Mouse (Mus musculus) heart, postnatal 4 days (tissue): ENCODE data around the gene Wnt10a. TPM values are rescaled to one million over a fixed set of nuclear protein-coding genes. Genes with fewer than 3 reads are reported as not detected.

ENCODE experiments used
- DNase-seq: peaks from one replicate; pipeline ENCODE4 v3.0.0; 2021
- total RNA-seq, 2 experiments: library from RNA; stranded (reverse); gene quantifications; 2 replicates each; pipeline ENCODE4 v1.2.3; 2021

Gene Wnt10a
- not detected for total RNA-seq

DNA sequence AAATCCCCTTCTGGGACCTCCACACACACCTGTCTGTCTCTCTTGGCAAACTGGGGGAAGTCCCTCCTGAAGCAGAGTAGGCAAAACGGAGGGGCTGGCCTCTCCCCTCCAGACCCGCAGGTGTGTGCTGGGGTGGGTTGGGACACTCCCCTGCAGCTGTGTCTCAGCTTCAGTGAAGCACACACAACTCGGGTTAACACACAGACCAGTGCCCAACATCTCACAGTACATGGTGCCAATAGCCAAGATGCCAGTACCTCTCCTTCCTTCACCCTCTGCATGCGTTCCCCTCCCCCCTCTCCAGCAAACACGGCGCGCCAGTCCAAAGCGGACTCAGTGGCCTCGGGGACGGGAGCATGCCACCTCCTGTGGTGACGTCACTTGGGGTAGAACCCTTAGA lies at the start of gene Wnt10a:
Gene Wnt10a, plus strand, starts transcription at position 268 of the 400 bp plus-strand sequence.
- DNase-seq, result no peak

DNA sequence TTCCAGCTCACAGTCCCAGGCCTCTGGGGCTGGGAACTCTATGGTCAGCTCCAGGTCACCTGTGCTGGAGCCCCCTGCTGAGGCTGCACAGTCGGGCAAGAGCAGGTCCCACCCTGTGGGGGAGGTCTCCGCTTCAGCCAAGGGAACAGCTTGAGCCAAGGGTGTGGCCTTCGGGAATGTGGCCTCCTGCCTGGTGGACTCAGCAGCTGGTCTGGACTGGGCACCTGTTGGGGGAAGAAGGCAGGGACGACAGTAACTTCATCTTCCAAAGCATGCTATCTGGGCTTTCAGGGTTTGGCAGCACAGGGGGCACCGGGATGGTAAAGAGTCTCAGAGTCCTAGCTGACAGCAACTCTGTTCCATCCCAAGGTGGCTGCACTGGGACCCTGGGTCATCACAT lies 44.0 kb upstream of the Wnt10a start:
- no peak for DNase-seq

DNA sequence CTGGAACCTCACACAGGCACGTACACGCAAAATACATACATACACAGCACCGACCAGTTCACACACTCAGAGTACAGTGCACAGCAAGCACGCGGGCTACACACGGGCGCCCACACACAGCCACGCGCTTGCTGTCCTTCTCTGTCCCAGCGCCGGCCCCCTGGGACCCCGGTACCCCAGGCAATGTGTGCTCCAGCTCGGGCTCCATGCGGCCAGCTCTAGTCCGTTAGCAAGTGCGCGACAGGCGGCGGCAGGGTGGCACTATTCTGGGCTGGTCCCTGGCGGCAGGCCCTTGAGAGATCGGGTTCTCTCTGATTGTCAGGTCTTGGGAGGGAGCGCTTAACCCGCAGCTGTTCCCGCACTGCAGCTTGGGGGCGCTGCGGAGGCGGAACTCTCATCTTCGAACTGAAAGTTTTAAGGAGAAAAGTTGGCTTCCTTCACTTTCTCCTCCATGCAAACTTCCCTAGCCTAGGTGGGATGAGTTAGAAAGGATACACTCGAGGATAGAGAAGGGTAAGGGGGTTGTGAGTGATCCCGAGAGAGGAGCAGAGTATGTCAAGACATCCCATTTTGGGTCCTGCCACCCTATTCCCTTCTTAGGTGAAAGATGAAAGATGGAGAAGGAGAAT lies 42.6 kb upstream of the Wnt10a start, which contains the start of gene Prkag3:
Gene Prkag3, minus strand, starts transcription at position 579 of the 629 bp plus-strand sequence.
- peak; percentile 84 for DNase-seq

DNA sequence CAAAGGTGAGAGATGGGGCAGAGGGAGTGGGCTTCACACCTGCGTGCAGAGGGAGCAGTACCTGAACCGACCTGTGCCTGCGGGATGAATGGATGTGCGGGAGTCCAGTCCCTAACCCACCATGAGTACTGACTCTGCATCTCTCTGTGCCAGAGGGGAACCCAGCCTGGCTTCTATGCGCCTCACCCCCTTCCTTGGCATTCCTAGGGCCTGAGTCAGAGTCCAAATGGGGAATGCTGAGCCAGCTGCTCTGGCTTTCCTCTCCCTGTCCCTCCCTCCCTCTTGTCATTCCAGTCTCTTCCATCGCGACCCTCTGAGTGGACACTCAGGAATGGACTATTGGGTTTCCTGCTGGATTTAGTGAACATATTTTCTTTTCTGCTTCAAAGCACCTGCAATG lies 42.0 kb upstream of the Wnt10a start:
- DNase-seq, result peak; percentile 82

DNA sequence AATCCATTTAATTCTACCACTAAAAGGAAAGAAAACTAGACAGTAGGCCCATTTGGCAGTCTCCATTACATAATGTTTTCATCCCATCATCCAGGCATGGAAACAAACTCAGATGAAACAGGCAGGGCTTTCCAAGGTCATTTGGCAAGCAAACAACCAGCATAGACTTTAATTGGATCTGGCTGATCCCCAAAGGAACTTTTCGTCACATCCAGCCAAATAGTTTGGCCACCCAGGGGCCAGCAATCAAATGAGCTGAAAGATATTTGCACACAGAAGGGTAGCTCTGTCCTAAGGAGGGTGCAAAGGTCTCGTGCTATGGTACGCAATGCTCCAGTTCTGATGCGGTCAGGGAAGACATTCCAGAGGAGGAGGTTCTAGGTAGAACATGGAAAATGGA lies 40.6 kb upstream of the Wnt10a start:
- no peak for DNase-seq

DNA sequence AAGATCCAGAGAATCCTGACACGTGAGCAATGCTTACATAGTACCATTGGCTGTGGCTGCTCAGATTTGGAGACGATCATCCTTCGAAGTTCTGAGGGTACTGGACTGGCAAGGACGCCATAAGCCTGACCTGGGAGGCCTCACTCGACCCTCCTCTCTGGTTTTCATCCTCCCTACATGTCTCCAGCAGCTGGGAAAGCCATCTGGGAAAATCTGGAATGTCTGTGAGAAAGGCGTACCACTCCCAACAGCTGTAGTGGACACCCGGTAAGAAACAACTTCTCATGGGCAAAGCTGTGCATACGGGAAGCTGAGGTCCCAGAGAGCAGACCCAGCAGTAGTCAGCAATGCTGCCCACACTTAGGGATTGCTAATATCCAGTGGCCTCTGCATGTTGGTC lies 39.2 kb upstream of the Wnt10a start:
- DNase-seq, result no peak

DNA sequence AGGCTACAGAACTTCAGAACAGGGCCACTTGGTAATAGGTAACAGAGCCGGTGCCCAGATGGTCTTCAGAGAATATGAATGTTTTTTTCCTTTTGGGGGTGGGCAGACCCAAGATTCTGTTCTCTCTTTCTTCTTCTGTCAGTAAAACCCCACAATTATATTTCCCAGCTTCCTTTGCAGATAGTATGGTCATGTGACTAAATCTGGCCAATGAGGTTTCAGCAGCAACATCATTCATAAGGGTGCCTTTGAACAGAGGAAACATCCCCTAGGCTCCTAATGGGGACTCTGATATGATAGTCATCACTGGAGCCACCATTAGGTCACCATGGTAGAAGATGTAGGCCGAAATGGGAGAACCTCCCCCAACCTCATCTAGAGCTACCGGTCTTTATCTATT lies 38.5 kb upstream of the Wnt10a start:
- no peak for DNase-seq

DNA sequence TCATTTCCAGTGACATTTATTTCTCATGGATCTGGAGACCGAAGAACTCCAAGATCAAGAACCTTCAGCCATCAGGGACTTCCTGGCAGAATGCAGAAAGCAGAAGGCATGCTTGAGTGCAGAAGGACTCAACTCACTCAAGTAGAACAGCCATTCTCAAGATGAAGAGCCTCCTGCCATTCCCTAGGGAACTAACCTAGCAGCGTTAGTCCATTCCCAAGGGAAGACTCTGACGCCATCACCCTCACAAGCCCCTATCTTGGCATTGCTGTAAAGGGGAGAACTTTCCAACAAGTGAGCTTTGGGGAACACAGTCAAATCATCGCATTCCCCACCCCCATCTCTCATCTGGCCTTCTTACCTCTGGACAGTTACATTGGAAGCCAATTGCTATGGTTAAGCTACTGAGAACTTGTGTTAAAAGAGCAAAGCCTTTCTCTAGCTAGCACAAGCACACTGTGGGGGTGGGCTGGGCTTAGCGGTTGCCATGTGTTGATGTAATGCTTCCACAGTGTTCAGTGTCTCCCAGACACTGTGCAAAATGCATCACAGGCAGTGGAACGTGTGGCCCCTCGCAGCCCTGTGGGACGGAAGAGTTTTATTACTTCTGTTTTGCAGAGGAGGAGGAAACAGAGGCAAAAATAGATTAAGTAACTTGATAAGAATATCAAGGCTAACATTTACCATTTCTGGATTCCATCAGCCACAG lies 37.9 kb upstream of the Wnt10a start:
- no peak for DNase-seq

DNA sequence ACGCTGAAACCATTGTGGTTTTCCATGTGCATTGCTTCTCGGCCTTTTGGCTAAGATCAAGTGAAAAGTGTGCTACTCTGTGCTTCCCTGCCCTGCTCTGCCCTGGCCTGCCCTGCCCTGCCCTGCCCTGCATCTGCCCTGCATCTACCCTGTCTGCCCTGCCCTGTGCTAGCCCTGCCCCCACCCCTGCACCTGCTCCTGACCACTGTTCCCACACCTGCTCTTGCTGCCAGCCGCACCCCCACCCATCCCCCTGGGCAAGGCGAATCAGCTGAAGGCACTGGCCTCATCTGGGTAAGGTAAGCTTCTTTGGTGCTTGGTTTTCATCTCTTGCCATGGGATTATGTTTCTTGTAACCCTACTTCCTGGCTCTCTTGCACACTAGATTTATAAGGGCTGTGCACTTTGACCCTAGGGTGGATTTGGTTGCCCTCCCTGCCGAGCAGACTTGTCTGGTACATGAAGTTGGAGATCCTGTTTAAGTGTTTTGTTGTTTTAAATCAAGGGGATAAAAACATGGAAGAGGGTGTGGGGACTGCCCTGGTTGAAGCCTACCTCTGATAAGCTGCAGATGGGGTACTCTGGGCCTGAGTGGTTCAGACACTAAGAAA lies 37.0 kb upstream of the Wnt10a start:
- DNase-seq, result no peak

DNA sequence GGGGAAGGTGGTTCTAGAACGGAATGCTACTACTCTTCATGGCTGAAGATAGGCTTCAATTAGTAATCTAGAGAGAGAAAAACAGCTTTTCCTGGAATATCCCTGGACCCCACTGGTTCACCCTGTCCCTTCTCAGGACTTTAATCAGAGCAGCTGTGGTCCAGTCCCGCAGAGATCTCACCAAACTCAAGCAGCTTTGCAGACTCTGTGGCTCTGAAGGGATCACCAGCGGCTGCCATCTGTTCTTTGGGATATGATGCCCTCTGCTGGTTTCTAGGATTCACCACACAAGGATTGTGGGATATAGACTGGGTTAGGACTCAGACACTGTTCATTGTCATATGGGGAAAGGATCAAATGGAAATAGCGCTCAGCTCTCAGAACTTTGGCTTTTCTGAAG lies 31.5 kb upstream of the Wnt10a start:
- DNase-seq, result peak; percentile 62

DNA sequence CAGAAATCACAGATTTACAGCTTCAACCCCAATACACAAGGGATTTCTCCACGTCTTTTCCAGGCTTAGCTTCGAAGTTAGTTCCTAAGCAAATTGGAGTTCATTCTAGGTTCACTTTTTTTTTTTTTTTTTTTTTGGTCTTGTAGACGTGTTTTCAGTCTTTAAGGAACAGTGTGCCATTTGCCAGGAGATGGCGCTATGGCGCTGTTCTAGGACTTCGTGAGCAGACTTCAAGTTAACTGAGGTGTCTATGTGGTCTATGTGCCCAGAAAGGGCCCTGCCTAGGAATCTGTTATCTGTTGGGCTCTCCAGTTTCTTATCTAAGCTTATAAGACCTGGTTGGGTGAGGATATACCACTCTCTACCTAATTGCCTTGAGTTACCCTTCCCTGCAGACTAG lies 28.2 kb upstream of the Wnt10a start:
- peak; percentile 81 for DNase-seq

DNA sequence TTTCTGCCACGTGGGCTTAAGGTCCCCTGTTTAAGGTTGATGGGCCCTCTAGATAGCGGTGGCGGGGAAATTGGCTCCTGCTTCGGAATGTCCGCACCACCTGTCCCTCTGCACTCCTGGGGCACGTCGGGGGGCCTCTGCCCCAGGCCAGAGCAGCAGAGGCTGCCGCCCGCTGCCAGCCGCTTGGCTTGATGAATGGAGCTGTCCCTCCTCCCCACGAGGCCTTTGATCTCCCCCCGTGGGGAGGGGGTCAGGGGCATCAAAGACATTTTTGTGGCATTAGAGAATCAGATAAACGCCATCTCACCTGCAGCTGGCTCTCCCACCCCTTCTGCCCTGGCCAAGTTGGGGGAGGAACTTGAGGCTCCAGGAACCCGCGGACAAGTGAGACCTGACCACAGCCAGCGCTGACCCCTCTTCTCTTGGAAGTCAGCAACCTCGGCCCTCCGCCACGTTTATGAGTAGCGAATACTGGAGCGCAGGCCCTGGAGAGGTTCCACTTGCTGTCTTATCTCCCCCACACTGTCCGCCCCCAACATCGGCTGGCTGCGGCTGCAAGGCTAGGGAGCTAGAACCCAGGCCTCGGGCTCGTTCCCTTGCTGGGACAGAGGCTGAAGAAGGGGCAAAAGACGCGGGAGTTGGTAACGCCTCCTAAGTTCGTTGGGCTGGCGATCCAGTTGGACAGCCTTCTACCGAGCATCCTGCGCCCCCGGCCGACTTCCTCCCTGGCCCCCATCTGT lies 20.4 kb upstream of the Wnt10a start:
- DNase-seq, result no peak

DNA sequence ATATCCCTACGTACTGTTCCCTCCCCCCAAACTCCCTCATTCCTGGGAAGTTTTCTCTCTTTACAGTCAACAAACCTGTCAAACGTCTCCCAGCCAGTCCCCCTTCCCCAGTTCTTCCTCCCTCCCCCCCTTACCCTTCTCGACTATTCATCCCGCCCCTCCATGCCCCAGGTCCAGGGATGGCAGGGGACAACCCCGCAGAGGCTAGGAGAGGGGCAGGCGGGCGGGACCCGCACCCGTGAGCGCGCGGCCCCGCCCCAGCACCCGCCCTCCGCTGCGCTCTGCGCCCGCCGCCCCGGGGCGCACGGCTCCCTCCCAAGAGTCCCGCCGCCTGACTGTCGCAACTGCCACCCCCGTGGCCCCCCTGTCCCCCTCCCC lies 19.9 kb upstream of the Wnt10a start:
- DNase-seq, result no peak

DNA sequence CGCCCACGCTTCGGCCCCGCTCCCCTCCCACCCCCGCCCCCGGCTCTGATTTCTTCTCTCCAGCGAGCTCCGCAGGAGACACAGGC lies 19.6 kb upstream of the Wnt10a start, which contains the start of gene Wnt6:
Gene Wnt6, plus strand, starts transcription at position 48 of the 86 bp plus-strand sequence.
- no peak for DNase-seq

DNA sequence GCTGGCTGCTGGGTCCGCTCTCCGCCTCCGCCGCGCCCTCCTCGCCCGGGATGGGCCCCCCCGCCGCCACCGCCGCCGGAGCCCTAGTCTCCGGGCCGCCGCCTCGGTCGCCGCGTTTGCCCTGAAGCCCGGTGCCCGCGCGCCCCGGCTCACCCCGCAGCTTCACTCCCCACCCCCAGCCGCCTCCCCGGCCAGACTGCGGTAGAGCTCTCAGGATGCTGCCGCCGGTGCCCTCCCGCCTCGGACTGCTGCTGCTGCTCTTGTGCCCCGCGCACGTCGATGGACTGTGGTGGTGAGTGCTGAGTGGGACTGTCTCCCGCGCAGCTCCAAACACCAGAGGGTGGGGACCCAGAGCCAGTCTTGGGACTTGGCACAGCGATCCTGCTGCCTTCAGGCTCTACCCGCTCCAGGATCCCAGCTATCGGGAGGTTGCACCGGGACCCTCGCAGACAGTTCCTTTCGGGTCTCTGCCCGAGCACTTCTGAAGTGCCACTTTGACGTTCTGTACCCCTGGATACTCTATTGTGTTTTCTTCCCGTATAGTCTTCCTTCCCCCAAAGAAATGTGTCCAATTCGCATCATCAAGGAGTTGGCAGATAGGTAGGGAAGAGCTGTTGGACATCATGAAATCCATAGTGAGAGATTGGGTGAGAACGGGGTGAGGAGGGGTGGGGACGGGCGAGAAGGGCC lies 19.2 kb upstream of the Wnt10a start:
- no peak for DNase-seq

DNA sequence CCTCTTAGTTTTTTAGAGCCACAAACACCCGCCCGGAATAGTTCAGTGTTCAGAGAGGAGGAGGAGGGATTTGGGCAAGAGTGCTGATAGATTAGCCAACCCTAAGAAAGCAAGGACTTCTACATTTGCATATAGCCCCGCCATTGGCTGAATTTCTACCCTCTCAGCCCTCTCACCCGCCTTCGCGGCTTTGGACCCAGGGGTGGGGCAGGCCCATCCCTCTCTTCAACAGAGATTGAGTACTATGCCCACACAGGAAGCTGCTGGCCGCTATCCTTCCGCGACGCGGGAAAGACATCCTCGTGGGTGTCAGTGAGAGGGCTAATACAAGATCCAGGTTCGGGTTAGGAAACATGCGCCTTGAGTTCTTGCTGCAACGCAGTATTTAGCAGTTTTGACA lies 18.2 kb upstream of the Wnt10a start:
- peak; percentile 82 for DNase-seq

DNA sequence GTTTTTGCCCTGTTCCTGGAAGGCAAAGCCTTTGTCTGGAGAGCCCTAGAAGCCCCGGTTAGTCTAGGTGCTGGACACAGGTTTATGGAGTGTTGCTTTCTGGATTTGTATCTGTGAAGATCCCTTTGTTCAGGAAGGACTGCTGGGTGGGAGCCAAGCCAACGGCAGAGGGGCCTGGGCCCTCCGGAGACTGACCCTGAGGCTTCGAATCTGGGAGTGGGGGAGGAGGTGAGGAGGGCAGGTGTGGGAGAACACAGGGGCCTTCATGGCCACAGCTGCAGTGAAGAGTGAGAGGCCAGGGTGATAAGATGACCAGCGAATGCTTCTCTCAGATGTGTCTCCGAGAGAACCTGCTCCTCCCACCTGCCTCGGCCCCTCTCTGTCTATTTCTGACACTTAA lies 17.3 kb upstream of the Wnt10a start:
- DNase-seq, result no peak

DNA sequence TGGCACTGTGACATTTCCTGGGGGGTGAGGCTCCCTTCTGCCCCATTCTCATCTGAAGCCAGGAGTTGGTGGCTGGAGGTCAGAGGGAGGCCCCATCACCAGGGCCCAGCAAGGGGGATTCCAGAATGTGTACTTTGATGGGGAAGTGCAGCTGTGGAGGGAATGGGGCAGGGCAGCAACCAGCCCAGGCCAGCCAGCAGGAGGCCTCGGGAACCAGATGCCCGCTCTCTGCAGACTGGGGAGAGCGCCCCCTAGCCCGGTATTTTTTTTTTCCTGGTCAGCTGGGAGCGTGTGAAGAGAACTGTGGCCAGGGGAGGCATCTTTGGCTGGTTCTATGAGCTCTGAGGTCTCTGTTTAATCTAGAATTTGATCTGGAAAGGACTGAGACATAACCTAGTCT lies 15.5 kb upstream of the Wnt10a start:
- peak; percentile 44 for DNase-seq

DNA sequence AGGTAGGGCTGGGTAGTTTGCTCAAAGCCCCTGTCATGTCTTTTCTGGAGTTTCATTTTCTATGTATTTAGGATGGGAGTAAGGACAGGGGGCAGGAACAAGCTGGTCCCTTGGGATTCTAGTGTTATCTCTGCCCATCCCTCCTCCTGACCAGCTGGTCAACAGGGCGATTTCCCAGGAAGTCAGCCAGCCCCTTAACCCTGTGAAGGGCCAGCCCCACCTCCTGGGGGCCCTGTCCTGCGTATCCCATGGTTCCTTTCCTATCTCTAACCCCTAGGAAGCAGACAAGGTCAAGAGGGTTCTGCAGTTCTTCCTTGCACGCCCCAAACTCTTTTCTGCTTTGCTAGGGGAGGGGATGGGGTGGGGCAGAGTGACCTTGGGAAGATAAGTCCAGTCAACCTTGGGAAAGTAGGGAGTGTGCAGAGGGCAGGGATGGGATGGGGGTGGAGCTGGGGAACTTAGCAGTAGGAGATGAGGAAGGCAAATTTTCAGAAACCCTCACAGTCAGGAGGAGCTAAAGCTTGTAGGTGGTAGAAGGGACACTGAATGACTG lies 12.3 kb upstream of the Wnt10a start:
- no peak for DNase-seq

DNA sequence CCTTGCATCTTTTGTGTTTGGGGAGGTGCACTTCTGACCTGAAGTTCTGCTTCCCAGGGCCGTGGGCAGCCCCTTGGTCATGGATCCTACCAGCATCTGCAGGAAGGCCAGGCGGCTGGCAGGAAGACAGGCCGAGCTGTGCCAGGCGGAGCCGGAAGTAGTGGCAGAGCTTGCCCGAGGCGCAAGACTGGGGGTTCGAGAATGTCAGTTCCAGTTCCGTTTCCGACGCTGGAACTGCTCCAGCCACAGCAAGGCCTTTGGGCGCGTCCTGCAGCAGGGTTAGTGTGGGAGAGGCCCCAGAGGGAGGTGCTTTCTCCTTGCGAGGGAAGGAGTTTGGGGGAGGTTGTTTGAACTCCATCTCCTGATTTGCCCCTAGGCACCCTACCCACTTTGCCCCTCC lies 9.3 kb upstream of the Wnt10a start:
- DNase-seq, result no peak

DNA sequence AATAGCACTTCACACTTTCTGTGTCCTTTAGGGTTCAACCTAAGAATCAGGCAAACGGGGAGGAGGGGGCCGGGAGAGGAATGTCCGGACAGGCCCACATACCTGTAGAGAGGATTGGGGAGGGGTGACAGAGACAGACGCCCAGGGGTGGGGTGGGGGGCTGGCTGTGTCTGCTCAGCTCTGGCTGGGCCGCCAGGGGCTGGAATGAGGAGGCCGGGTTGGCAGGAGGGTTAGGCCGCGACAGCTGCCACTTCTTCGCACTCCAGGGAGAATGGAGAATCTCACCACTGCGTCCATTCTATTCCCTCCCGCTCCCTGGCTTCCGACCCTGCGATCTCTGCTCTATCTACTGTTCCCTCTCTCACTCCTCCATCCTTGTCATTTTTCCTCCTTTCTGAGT lies 7.8 kb upstream of the Wnt10a start:
- no peak for DNase-seq

DNA sequence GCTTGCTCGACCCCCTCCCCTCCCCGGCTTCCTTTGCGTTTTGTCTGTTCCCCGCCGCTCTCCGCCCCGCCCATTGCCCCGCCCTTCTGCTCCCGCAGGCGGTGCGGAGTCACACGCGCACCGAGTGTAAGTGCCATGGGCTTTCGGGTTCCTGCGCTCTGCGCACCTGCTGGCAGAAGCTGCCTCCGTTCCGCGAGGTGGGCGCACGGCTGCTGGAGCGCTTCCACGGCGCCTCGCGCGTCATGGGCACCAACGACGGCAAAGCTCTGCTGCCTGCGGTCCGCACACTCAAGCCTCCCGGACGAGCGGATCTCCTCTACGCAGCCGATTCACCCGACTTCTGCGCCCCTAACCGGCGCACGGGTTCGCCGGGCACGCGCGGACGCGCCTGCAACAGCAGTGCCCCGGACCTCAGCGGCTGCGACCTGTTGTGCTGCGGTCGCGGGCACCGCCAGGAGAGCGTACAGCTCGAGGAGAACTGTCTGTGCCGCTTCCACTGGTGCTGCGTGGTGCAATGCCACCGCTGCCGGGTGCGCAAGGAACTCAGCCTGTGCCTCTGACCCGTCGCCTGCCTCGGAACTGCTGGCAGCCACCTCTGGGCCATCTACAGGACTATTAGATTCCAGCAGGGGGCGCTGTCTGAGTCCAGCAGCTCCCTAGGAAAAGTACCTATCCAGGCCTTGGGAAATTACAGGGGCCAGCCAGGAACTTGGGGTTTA lies 7.1 kb upstream of the Wnt10a start:
- peak; percentile 77 for DNase-seq
